Mouse (Mus musculus) MEL (cell line): Measurements from ENCODE around the gene Jmjd8.

Source experiments
- CHD2 ChIP-seq: IDR thresholded peaks from 2 replicates; pipeline ENCODE4 v1.6.1; 2011; ENCODE audit warnings: low read length, improper control_type of control experiment
- CTCF ChIP-seq, 3 experiments: IDR thresholded peaks in 2 of 3; conservative IDR thresholded peaks in 1 of 3; 2 replicates each; pipeline ENCODE4 v1.5.1; 2011 to 2012; ENCODE audit warnings: low read length in 3 of 3, low read depth in 2 of 3, mild to moderate bottlenecking in 2 of 3, improper control_type of control experiment in 1 of 3, inconsistent platforms in 1 of 3, mixed read lengths in 1 of 3, moderate library complexity in 1 of 3; ENCODE audit not compliant: control insufficient read depth in 1 of 3, insufficient read depth in 1 of 3, poor library complexity in 1 of 3, severe bottlenecking in 1 of 3
- EP300 ChIP-seq, 2 experiments: IDR thresholded peaks; 2 replicates each; pipeline ENCODE4 v1.6.1; 2011; ENCODE audit warnings: improper control_type of control experiment in 2 of 2, low read length in 2 of 2, low read depth in 1 of 2, mild to moderate bottlenecking in 1 of 2
- ETS1 ChIP-seq: IDR thresholded peaks from 2 replicates; pipeline ENCODE4 v1.6.1; 2012; ENCODE audit warnings: low read depth, mild to moderate bottlenecking, inconsistent platforms, low read length, improper control_type of control experiment, moderate library complexity
- MAFK ChIP-seq: IDR thresholded peaks from 2 replicates; pipeline ENCODE4 v1.6.1; 2011; ENCODE audit warnings: low read depth, mild to moderate bottlenecking, low read length, improper control_type of control experiment, borderline replicate concordance
- MAX ChIP-seq: IDR thresholded peaks from 2 replicates; pipeline ENCODE4 v1.6.1; 2011; ENCODE audit warnings: low read length, improper control_type of control experiment
- MXI1 ChIP-seq: IDR thresholded peaks from 2 replicates; pipeline ENCODE4 v1.6.1; 2011; ENCODE audit warnings: mild to moderate bottlenecking, low read depth, low read length, improper control_type of control experiment
- POLR2A ChIP-seq, 2 experiments: IDR thresholded peaks; 2 replicates each; pipeline ENCODE4 v1.6.1; 2011 to 2012; ENCODE audit warnings: low read length in 2 of 2, mild to moderate bottlenecking in 2 of 2, control low read depth in 1 of 2, improper control_type of control experiment in 1 of 2, low read depth in 1 of 2, moderate library complexity in 1 of 2; ENCODE audit not compliant: control insufficient read depth in 1 of 2, insufficient read depth in 1 of 2, poor library complexity in 1 of 2
- UBTF ChIP-seq: IDR thresholded peaks from 2 replicates; pipeline ENCODE4 v1.6.1; 2012; ENCODE audit warnings: low read depth, mild to moderate bottlenecking, inconsistent platforms, low read length, improper control_type of control experiment, moderate library complexity, borderline replicate concordance; ENCODE audit not compliant: insufficient read depth
- ZC3H11A ChIP-seq: IDR thresholded peaks from 2 replicates; pipeline ENCODE4 v1.6.1; 2012; ENCODE audit warnings: low read depth, mild to moderate bottlenecking, inconsistent platforms, low read length, improper control_type of control experiment
- ZNF384 ChIP-seq: IDR thresholded peaks from 2 replicates; pipeline ENCODE4 v1.6.1; 2012; ENCODE audit warnings: low read depth, mild to moderate bottlenecking, inconsistent platforms, low read length, improper control_type of control experiment

- TF ChIP-seq CTCF (IDR thresholded peaks at IDR 0.05 in 2 of 3, conservative IDR thresholded peaks at IDR 0.05 in 1 of 3; ENCODE audit: control insufficient read depth in 1 of 3, insufficient read depth in 1 of 3, low read depth in 2 of 3, low read length in 3 of 3, poor library complexity in 1 of 3, severe bottlenecking in 1 of 3) (no peak), UBTF (no peak), ETS1 (no peak), MAFK (no peak), EP300 (IDR thresholded peaks at IDR 0.05; ENCODE audit: low read depth in 1 of 2, low read length in 2 of 2) (no peak), POLR2A (IDR thresholded peaks at IDR 0.05; ENCODE audit: control insufficient read depth in 1 of 2, insufficient read depth in 1 of 2, low read depth in 1 of 2, low read length in 2 of 2, poor library complexity in 1 of 2) (no peak), CHD2 (no peak), ZNF384 (no peak), ZC3H11A (no peak), MAX (no peak), MXI1 (no peak)
These were observed 44.0 kb downstream of the Jmjd8 start for GRCm38 (mm10) chr17:25872676-25873075.
